Mouse (Mus musculus): Measurements from ENCODE around the gene G6pdx.
A peak's percentile ranks its signal among the peaks of the same experiment; 100 is the strongest.

G6pdx gene

DNA sequence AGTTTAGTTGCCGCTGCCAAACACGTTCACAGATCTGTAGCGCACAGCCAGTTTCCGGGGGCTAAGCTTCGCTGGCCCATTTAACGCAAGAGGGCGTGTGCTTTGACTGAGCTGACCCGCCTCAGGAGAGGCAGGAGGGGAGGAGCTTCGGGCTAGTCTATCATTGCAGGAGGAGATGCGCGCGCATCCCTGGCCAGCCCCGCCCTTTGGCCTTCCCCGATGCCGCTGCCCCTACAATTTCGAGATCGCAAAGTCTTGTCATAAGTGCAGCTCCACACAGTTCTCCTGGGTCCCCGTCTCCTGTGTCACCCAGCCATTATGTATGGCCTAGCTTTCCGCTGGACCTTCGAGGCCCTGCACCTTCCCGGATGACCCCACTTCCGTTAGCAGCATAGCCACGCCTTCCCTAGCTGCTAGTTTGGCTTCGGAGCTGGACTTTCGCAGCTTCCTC, at the start of gene G6pdx:
Gene G6pdx, minus strand, starts transcription at position 369 of the 451 bp plus-strand sequence.
- peak; percentile 92 for DNase-seq

DNA sequence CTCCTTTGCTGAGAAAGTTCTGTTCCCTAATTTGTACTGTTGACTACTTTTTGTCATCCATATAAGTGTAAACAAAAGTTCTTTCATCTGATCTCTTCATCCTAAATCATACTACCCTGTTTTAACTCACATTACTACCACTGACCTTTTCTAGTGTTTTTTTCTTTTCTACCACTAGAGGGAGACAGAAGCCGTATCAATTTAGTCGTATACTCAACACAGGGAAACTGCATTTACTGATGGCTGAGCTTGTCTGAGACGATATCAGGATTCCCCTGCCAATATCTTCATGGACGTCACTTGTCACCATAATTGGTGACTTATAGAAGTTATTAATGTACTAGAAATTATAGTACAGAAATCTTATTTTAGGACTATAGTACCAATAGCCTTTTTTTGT, 23.8 kb upstream of the G6pdx start:
- DNase-seq = peak in 1 of 2 experiments; percentile 11

DNA sequence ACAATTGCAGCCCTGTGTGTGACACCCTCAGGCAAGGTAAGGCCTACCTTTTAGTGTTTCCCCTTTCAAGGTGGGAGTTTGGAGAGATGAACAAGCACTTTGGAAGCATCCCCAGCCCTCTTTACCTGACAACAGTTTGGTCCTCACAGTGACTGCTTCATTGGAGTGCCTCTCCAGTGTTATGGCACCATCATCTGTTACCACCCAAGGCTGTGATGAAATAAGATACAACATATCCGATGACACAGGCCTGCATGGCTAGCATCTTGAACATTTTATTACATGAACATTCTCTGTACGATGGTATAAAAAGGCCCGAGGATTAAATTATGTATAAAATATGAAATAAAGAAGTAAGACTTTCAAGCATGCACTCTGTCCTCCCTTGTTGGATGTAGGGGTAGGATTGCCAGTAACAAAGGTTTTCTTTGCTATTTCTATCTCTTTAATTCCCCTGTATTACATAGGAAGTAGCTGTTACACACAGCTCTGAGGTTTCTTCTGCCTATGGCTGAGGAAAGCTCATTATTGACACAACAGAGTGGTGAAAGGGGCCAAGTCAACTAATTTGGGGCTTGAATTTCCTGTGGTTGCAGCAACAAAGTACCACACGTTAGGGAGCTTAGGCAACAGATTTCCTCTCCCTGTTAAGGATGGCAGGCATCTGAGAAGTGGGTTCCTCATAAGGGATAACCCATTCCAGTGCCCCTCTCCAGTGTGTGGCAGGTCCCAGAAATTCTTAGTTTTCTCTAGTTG, 22.3 kb upstream of the G6pdx start:
- DNase-seq = no peak

DNA sequence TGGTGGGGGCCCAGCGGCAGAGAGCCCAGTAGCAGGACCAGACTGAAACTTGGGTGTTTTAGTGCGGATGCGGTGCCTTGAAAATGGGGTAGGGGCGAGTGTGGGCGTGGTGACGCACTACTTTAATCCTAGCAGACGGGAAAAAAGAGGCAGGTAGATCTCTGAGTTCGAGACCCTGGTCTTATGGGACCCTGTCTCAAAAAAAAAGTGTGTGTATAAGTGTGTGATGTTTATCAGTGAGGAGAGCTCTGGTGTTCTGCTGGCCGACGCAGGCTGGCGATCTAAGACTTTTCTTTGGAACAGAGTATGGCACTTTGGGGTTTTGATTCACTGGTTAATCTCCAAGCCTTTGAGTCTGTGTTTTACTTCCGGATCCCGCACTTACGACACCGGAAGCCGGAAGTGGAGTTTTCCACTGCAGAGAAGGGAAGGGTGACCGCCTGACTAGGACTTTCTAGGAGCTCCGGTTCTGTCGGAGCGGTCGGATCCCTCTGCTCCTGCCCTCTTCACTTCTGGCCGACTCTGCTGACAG, 362 bp upstream of the G6pdx start:
- DNase-seq = peak; percentile 82 to 83

DNA sequence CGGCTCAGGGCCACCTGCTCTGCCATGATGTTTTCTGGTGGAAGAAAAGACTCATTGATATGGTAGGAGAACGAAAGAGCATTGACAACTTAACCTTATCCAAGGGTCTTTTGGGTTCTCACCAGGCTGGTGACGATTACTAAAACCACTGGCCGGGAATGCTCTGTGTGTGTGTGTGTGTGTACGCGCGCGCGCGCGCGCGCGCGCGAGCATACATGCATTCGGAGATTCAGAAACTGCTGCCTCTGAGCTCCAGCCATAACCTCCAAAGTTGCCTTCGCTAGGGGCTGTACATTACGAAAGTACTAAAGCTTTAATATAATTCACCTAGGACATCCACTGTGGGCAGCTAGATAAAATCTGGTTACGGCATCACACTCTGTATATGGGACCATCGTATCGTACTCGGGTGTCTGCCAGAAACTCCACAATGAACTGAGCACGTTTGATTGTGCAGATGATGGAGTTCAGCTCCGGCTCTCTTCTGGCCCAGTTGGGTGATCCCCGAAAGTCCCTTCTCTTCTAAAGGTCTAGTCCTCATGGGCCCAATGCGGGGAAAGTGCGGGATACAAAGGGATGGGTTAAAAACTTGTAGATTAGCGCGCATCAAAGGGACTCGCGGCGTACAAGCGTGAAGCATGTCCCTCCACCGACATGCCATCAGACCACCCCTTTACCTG, 708 bp downstream of the G6pdx start:
- no peak for DNase-seq

DNA sequence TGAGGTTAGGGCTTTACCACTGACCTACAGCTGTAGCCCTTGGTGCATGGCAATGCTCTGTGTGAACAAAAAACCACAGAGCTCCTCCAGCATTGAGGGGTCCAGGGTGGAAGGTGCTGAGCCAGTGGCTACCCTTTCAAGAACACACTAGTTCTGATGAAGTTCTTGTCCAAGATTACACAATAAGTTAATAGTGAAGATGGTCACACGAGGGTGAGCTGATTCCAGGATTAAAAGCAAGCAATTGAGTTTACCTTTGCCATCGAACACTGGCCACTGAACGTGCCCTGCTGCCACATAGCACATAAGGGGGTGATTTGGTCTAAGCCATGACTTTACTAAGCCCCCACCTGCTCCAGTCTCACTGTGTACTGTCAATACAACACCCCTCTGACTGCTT, 1.9 kb downstream of the G6pdx start:
- DNase-seq = no peak

DNA sequence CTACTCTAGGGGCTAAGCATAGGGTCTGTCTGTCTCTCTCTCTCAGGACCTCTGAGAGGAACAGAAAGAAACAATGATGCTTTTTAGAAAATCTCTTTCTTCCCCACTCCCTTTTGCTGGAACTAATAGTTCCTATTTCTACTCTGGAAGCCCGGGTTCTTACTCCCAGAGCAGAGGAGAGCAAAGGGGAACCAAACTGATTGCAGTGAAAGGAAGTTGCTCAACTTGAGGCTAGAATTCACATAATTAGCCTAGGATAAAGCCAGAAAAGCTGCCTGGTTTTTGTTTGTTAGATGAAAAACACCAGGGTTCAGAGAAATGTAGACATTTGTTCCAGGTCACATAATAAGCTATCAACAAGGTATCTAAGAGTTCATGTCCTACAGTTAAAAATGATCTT, 2.7 kb downstream of the G6pdx start:
- DNase-seq = no peak

DNA sequence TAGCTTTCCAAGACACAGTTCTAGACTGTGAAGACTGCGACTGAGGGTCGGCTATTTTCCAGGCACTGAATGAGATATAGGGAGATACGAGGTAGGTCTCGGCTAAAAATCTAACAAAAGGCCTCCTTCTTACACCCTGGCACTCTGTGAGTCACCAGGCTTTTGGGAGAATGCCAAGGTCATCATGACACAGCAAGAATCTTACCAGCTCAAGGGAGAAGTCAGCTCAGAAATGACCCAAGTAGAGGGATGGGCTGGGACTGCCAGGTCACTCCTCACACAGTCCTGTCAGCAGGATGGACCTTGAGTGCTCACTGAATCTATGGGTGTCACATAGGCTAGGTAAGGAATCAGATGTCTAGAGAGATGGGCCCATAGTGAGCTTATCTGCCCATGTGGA, 3.8 kb downstream of the G6pdx start:
- DNase-seq = peak; percentile 22 to 35

DNA sequence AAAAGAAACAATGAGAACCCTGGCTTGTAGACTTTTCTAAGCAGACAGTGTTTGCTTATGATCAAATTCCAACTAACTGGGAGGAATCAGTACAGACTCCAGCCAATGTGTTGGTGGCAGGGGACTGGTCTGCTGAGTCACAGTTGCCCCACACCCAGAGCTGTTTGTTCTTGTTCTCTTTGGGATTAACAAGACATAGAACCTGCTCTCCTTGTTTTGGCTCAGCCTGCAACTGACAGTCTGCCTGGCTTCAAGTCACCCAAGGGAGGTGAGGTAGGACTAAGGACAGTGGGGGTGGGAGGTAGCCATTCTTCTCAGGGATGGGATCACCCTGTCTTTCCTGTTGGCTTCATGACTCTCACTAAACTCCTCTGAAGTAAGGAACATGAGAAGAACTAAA, 4.6 kb downstream of the G6pdx start:
- no peak for DNase-seq

DNA sequence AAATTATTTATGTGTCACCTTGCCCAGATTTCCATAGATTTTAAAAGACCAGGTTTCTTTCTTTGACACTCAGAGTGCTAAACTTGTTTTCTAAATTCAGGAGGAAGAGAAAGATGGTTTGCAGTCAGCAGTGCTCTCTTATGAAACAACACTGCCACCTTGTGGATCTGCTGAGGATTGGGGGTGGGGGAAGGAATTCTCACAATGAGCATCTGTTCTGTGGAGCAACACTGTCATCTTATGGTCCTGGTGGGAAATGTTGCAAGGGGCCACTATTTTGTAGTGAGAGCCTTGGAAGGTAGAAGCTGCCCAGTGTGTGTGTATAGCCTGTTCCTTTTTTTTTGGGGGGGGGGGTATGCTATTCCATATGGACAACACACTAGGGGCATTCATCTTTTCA, 15.6 kb downstream of the G6pdx start:
- DNase-seq = peak; percentile 63 to 73

DNA sequence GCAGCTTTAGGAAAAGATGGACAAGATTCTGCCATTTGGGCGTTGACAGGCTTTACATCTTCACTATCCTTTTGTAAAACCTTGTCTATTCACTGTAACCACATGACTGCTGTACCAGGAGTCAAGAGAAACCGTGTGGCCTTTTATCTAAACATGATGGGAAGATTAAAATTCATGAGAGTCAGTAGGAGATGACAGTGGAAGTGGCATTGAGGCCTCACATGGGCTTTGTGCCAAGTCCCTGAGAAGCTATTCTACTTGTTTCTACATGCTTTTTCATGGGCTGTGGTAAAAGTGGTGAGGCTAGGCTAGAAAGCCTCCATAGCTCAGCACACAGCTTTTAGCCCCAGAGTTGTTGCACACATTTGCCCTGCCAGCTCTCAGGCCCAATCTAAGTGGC, 20.7 kb downstream of the G6pdx start:
- DNase-seq = no peak

DNA sequence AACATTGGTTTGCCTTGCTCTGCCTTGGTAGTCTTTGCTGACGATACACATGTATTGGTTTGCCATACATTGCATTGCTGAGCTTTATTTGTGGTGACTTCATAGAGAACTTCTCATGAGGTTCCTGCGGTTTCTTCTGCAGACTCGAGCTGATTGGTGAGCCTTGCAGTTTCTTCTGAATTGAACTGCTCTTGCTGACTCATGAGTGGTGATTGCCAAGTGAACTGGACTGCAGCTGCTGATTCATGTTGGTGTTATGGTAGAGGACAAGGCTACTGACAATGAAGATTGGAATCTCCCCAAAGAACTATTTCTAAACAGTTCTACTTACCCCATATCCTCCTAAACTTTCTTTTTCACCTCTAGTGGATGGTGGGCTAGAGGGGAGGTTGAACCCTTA, 28.9 kb downstream of the G6pdx start:
- DNase-seq = no peak

DNA sequence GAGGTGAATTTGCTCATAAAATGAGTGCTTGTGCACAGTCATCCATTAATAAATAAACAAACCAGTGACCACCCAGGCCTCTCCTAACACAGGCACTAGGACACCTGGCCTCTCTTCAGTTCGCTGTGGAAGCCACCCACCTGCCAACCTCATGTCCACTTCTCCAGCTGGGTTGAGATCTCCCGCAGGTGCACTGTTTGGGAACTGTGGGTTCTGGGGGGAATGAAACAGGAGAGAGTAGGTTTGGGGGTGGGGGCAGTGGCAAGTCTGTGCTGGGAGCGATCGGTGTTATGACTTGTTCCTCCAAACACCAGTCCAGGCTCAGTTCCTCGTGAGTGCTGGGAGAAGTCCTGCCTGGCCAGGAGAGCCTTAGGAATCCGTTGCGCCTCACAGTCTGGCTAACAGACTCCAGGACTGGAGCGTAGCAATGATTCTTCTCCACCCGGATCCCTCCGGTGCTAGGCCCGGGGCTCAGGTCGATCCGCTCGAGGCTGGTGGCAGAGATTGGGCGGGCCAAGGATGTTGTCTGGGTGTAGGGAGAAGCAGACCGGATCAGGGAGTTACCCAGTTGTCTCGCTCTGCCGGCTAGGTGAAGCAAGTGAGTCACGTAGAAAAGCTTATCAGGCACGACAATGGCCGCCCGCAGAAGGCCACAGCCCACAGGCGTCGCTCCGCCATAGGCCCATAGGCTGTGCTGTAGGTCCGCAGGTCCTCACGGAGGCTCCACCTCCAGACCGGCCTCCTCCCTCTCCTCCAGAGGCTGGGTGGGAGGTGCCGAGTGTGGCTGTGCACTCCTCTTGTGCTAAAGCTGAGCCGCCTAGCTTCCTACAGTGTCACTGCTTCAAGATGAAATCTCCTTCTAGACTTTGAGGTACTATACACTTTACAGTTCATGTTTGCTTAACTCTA, 36.2 kb downstream of the G6pdx start, which contains the start of the genes Fam3a and Ikbkg:
Gene Fam3a, minus strand, starts transcription at position 738 of the 909 bp plus-strand sequence.
Gene Ikbkg, plus strand, starts transcription at position 756 of the 909 bp plus-strand sequence.
- DNase-seq = peak; percentile 85 to 90

DNA sequence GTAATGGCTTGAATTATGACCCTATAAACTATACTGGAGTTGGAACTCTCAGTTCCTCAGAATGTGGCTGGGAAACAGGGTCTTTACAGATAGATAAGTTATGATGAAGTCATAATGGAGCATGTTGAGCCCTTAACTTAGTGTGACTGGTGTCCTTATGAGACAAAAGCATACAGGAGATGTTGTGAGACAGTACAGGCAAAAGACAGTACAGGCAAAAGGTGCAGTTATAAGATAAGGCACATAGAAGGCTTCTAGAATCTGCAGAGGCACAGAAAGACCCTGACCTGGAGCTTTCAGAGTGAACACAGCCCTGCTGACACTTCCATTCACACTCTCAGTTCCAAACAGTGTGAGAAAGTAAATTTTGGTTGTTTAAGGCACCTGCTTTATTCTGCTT, 40.8 kb downstream of the G6pdx start:
- no peak for DNase-seq

DNA sequence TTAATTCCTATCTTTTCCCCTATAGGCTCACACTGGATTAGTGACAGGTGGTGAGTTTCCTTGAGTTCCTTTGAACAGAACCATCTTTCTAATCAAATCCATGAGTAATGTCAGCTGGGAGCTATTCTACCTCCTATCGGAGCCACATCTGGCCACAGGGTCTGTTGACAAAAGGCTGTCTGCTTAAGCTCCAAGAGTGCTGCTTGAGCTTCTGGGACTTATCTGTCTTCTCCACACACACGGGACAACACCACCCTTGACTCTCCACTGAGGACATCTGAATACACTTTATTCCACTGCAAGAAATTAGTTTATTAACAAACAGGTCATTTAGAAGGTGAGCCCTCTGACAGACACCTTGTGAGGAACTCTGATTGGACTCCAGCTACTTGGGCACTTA, 44.5 kb downstream of the G6pdx start:
- no peak for DNase-seq

DNA sequence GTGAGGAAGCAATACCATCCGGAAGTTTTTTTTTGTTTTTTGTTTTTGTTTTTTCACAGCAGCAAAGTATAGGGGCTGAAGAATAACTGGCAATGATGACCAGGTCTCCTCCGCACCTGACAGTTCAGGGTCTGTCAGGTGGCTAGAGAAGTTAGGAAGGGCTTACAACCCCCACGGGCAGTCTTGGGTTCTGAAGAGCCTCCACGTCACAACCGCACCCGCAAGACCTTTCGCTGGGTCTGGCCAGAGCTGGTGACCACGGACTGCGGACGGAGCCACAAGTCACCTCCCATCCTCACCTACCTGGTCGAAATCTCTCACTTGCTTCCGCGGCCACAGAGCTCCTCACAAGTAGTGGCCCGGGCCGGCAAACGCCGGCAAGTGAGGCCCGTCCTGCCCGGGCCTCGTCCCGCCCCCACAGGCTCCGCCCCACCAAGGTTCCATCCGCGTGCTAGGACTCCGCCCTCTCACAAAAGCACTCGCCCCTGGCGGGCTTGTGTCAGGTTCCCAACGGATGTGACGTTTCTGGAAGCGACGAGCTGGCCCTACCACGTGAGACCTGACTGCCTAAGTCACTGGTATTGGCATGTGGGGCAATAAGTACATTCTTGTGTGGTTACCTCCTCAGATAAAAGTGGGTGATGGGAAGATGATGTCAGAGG, 56.0 kb downstream of the G6pdx start, which contains the start of the genes Ubl4a and Slc10a3:
Gene Ubl4a, minus strand, starts transcription at position 331 of the 662 bp plus-strand sequence.
Gene Slc10a3, minus strand, starts transcription at position 462 of the 662 bp plus-strand sequence.
- DNase-seq = peak; percentile 93 to 94

DNA sequence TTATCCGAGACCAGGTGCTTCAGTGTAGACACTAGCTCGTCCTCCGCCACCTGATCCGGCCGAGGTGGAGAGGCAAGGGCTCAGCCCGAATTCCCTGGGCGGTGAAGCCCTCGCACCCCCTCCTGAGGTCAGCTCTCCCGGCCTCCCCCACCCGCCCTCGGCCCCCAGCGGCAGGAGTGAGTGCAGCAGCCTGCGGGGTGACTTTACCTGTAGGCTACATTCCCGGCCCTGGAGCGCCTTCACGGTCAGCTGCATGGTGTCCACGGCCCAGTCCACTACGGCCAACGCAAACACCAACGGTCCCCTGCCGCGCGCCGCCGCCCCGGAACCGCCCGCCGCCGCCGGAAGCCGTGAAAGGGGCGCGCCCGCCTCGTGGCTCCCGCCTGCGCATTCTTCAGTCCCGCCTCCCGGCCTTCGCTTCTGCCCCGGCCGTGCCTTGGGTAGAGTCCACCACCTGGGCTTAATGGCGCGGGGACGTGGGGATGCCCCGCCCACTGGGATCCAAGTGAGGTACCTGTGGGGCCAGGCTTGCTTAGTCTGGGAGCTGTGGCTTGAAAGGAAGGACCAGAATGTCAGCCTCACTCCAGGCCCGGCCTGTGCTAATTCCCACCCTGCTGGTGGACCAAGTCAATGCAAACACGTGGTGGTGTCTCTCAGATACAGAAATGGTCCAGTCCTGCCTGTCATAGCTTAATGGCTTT, 60.6 kb downstream of the G6pdx start:
- peak; percentile 83 to 88 for DNase-seq

DNA sequence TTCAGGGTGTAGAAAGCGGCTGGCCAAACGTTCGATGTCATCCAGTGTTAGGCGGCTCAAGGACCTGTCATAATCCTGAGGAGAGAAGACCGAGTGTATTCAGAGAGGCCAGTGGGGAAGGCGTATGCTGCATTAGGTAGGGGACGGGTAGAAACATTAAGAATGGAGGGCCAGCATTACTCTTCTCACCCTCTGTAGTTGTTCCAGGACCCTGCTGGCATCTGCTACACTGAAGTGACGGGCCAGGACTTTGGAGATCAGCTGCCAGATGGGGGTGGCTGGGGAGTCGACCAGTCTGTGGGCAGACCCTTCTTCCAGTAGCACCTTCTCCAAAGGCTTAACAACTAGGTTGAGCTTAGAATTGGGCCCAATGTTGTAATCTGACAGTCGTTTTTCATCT, 61.5 kb downstream of the G6pdx start:
- DNase-seq = no peak
